Comparison of ENCODE assay signal across 25 mouse cellular contexts in genomic region chr5:28081127-28081526, GRCm38 (mm10).
"Had no signal": no experiment of that assay in that cellular context is flagged by ENCODE, and none has a peak within 500 bp of the region (broad histone marks: within the 10 kb centered on the region; RNA-seq: fewer than 3 reads in every experiment).

No protein-coding gene starts in this region.

- H3K27me3 ChIP-seq: heart, embryonic 12.5 days; hindbrain, embryonic 12.5 days; intestine, embryonic 15.5 days; limb, embryonic 12.5 days had no signal

- H3K4me2 ChIP-seq: heart, embryonic 12.5 days; hindbrain, embryonic 12.5 days; hindbrain, embryonic 14.5 days; intestine, embryonic 15.5 days; limb, embryonic 12.5 days; liver, embryonic 12.5 days had no signal

- ATAC-seq: hindbrain, embryonic 16.5 days; inflammation-experienced regulatory T-cells, adult 6 months; intestine, embryonic 15.5 days; intestine, postnatal 0 days had no signal

- DNase-seq: gastrocnemius, adult 2 months; gastrocnemius, postnatal 10 days; gastrocnemius, postnatal 25 days; heart, adult 2 months; heart, postnatal 10 days; heart, postnatal 4 days; kidney, adult 18-20 months; kidney, adult 8-10 months; kidney, postnatal 10 days; kidney, postnatal 25 days; kidney, postnatal 4 days had no signal

- H3K9me3 ChIP-seq: heart, embryonic 12.5 days; hindbrain, embryonic 10.5 days; hindbrain, embryonic 12.5 days; intestine, embryonic 15.5 days; limb, embryonic 10.5 days; limb, embryonic 12.5 days; liver, embryonic 12.5 days had no signal

- H3K4me3 ChIP-seq: gastrocnemius, adult 2 months; heart, adult 2 months; heart, embryonic 12.5 days; hindbrain, embryonic 10.5 days; hindbrain, embryonic 12.5 days; intestine, embryonic 15.5 days; layer of hippocampus, adult 2 months; left cerebral cortex, adult 2 months; limb, embryonic 10.5 days; limb, embryonic 12.5 days; liver, embryonic 12.5 days had no signal

- H3K4me1 ChIP-seq: heart, embryonic 12.5 days; hindbrain, embryonic 12.5 days; intestine, embryonic 15.5 days; liver, embryonic 12.5 days had no signal

- H3K27ac ChIP-seq: gastrocnemius, adult 2 months; heart, adult 2 months; hindbrain, embryonic 10.5 days; hindbrain, embryonic 12.5 days; hindbrain, embryonic 14.5 days; intestine, embryonic 15.5 days; layer of hippocampus, adult 2 months; left cerebral cortex, adult 2 months; limb, embryonic 10.5 days; limb, embryonic 12.5 days; liver, embryonic 12.5 days; liver, embryonic 14.5 days had no signal

- H3K9ac ChIP-seq: heart, embryonic 12.5 days; hindbrain, embryonic 12.5 days; hindbrain, embryonic 14.5 days; intestine, embryonic 15.5 days; limb, embryonic 12.5 days; liver, embryonic 12.5 days; liver, embryonic 14.5 days had no signal
